Mouse (Mus musculus): ENCODE measurements around the gene 4933405L10Rik.

The 4933405L10Rik gene

DNA sequence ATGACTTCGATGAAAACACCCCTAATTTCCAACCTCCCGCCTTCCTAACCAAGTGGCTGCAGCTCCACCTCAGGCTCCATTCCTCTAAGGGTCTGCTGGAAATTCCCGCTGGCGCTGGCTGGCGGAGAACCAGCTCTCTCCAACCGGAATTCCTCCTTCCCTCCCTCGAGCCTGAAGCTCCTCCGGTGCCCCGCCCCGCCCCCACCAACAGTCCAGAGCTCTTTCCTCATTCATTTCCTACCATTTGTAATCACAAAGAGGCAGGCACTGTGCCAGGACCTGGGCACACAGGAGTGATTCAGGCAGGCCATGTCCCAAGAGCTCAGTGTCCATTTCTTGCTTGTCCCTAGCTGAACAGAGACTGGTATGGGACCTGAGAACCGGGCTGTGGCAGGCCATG is 43.2 kb downstream of the 4933405L10Rik start:
- in situ Hi-C loops (cut with MboI; ENCODE audit: low sequenced_read_pairs), result no loop called here

DNA sequence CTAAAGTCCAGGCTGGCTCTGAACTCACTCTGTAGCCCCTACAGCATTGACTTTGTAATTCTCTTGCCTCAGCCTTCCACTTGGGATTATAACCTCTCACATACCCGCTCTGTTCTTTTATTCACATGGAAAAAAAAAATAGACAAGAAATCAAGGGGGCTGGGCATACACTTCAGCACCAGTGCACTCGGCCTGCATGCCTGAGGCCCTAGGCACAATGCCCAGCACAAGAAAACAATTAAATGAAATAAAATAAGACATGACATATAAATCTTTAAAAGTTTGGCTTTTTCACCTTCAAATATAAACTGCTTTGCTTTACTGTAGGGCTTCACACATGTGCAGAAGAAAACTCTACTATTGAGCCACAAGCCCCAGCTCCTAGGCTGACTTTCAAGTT is 46.5 kb downstream of the 4933405L10Rik start:
- in situ Hi-C loops (cut with MboI; ENCODE audit: low sequenced_read_pairs), result no loop called here

DNA sequence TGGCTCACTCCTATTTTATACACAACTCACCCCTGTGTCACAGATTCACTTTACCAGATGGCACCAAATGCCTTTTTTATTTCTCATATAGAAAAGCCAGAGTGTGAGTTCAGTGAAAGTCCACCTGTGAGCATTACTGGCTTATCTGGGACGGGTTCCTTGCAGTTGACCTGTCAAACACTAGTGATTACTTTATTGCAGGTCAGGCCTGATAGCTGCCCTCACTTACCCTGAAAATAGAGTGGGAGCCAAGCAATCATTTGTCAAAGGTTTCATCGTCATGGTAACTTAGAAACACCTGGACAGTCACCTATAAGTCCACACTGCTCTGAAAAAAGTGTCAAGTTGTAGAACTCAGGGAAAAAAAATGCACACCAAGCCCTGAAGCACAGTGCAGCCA is 47.2 kb downstream of the 4933405L10Rik start:
- in situ Hi-C loops (cut with MboI; ENCODE audit: low sequenced_read_pairs), result no loop called here

DNA sequence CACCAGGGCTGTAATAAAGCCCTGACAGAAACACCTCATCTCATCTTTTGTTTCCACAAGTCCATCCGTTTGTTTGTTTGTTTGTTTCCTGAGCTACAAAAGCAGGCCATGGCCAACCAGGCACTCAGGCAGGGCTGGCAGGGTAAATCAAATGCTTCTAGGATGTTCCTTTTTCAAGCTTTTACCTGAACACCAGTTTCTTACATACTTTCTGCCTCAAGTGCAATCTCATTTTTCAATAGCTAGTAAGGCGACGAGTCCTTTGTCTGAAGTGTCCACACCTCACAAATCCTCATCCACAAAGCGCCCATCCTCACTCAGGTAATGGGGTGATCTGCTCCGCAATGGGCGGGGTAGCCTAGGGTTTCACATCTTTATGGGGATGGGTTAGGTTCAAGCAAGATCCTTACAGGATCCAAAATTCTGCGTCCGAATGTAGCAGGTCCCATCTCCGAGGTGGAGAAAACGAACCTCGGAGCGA is 50.4 kb downstream of the 4933405L10Rik start:
- in situ Hi-C loops (cut with MboI; ENCODE audit: low sequenced_read_pairs), result no loop called here

DNA sequence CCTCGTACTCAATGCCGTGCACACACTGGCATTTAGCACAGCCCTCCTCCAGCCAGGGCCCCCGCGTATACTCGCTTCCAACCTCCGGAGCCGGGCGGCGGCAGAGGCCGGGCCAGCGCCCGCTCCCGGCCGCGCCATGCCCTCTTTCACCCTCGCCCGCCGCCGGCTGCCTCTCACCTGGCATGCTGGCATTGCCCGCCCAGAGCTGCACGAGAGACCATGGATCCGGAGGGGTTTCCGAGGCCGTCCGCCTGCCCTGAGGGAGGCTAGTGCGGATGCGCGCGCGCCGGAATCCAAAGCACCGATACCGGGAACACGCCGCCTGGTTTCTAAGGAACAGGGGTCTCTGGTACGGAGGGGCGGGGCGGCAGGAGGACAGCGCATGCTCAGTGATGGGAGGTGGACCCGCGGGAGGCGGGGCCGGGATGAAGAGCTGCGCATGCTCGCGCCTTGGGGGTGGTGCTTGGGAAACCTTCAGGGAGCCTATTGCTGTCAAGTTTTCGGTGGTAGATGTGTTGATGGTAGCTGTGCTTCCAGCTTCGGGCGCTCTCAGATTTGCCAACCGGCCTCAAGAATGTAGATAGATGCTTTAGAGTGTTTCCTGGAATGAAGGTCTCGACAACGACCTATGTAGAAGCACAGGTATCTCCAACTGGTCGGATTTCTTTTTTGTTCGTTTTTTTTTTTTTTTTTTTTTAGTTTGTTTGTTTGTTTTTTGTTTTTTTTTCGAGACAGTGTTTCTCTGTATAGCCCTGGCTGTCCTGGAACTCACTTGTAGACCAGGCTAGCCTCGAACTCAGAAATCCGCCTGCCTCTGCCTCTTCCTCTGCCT is 51.0 kb downstream of the 4933405L10Rik start, which contains the start of gene Gfod2:
Gfod2 (minus strand) TSS at position 388 of the 832 bp plus-strand sequence.
- in situ Hi-C loops (cut with MboI; ENCODE audit: low sequenced_read_pairs), result no loop called here
